Mouse (Mus musculus) small intestine, adult 2 months (tissue): ENCODE data around the gene Prpf19.

ENCODE experiments used
- CTCF ChIP-seq: fragments of 200-500 bp; IDR thresholded peaks from 2 replicates; pipeline ENCODE4 v1.5.1; 2012; ENCODE audit warnings: low read depth, mild to moderate bottlenecking, control low read depth, inconsistent platforms, low read length, moderate library complexity, mixed read lengths; ENCODE audit not compliant: insufficient replicate concordance, insufficient read length; ENCODE audit errors: extremely low read depth
- POLR2A ChIP-seq: fragments of 200-500 bp; IDR thresholded peaks from 2 replicates; pipeline ENCODE4 v1.6.1; 2012; ENCODE audit warnings: low read depth, mild to moderate bottlenecking, control low read depth, inconsistent platforms, low read length, moderate library complexity

- TF ChIP-seq CTCF (no peak), POLR2A (no peak)
Observed at GRCm38 (mm10) chr19:10880975-10881425, 14.0 kb upstream of the Prpf19 start.
